Mouse (Mus musculus) thymus, adult 2 months (tissue): Measurements from ENCODE around the gene Prickle1.

Source experiments
- CTCF ChIP-seq: fragments of 200-500 bp; IDR thresholded peaks from 2 replicates; pipeline ENCODE4 v1.5.1; 2012; ENCODE audit warnings: mild to moderate bottlenecking, control low read depth, low read length, moderate library complexity, borderline replicate concordance; ENCODE audit not compliant: control insufficient read depth, poor library complexity, insufficient read depth; ENCODE audit errors: extremely low read depth
- POLR2A ChIP-seq: fragments of 200-500 bp; IDR thresholded peaks from 2 replicates; pipeline ENCODE4 v1.6.1; 2012; ENCODE audit warnings: mild to moderate bottlenecking, low read length, control low read depth, moderate library complexity; ENCODE audit not compliant: control insufficient read depth, poor library complexity, insufficient read depth; ENCODE audit errors: extremely low read depth

DNA sequence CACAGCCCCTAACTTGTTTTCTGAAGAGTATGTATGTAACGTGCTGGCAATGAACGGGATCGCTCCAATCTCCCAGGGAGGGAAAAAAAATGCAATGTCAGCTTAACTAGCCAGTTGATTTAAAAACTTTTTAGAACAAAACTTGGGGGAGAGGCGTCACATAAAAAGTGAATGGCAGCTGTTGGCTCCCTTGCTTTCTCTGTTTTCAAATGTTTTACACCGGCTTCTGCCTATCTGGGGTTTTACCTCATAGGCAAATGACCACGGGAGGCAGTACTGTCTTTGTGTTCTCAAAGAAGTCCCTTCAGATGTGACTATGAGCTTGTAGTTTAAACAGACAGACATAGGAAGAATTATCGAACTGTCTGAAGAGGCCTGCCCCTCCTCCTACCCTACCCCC is 4.3 kb downstream of the Prickle1 start:
- no peak for TF ChIP-seq CTCF
- no peak for TF ChIP-seq POLR2A
